Mouse (Mus musculus) G1E (cell line): ENCODE results near the gene Kif13a.

Source experiments
- CTCF ChIP-seq: IDR thresholded peaks from 2 replicates; pipeline ENCODE4 v1.5.1; 2012; ENCODE audit warnings: low read depth, low read length, inconsistent platforms, mixed read lengths
- GATA1 ChIP-seq: IDR thresholded peaks from 2 replicates; pipeline ENCODE4 v1.6.1; 2012; ENCODE audit warnings: borderline replicate concordance, low read length, inconsistent platforms, mixed read lengths

- TF ChIP-seq GATA1 (no peak), CTCF (no peak)
These were observed 49.4 kb downstream of the Kif13a start for GRCm38 (mm10) chr13:46880243-46880642.
